Mouse (Mus musculus): ENCODE measurements around the gene Zscan21. TPM values are rescaled to one million over a fixed set of nuclear protein-coding genes. Genes with fewer than 3 reads are reported as not detected.

Gene Zscan21
- polyA plus RNA-seq, 1 experiment from 2014 or later: 65.1 TPM

- WGBS: 74% methylated on average over 4 of the region's 4 CpGs
- Histone ChIP-seq H3K9ac (ENCODE audit: low read depth, low read length) (no peak overlapping the region), H3K27ac (ENCODE audit: low read depth, low read length) (no peak overlapping the region), H3K4me1 (ENCODE audit: control insufficient read depth, insufficient read depth, low read length) (no peaks in the 10 kb centered on the region), H3K36me3 (ENCODE audit: control insufficient read depth, insufficient read depth, low read length) (peaks cover 23% of the 10 kb centered on the region), H3K4me2 (replicated peaks; ENCODE audit: low read depth, low read length) (no peak overlapping the region), H3K27me3 (ENCODE audit: control insufficient read depth, insufficient read depth, low read length) (no peaks in the 10 kb centered on the region), H3K4me3 (ENCODE audit: low read length) (no peak overlapping the region), H3K9me3 (ENCODE audit: control insufficient read depth, low read length) (no peaks in the 10 kb centered on the region)
- ATAC-seq (ENCODE audit: low FRiP score, low TSS enrichment): no peak
Measured at GRCm38 (mm10) chr5:138138585-138138984, 21.9 kb downstream of the Zscan21 start.

GRCm38 (mm10) chr5:138154390-138154789, 37.7 kb downstream of the Zscan21 start:
- H3K4me1 ChIP-seq (ENCODE audit: control insufficient read depth, insufficient read depth, low read length): no peaks in the 10 kb centered on the region
- H3K36me3 ChIP-seq (ENCODE audit: control insufficient read depth, insufficient read depth, low read length): peaks cover 25% of the 10 kb centered on the region
- peak overlapping the region; percentile 70 for H3K4me2 ChIP-seq (replicated peaks; ENCODE audit: low read depth, low read length)
- no peak for ATAC-seq (ENCODE audit: low FRiP score, low TSS enrichment)
- H3K4me3 ChIP-seq (ENCODE audit: low read length): peak overlapping the region; percentile 63; the same call in 1 of the 2 replicates
- no peaks in the 10 kb centered on the region for H3K9me3 ChIP-seq (ENCODE audit: control insufficient read depth, low read length)
- 80% methylated on average over 3 of the region's 3 CpGs for whole genome bisulfite sequencing
- peak overlapping the region; percentile 81; the same call in 1 of the 2 replicates for H3K9ac ChIP-seq (ENCODE audit: low read depth, low read length)
- no peak overlapping the region for H3K27ac ChIP-seq (ENCODE audit: low read depth, low read length)
- no peaks in the 10 kb centered on the region for H3K27me3 ChIP-seq (ENCODE audit: control insufficient read depth, insufficient read depth, low read length)

- H3K9me3 ChIP-seq (ENCODE audit: control insufficient read depth, low read length): no peaks in the 10 kb centered on the region
- WGBS: under 1% methylated on average over 31 of the region's 31 CpGs
- peak; percentile 96 for ATAC-seq (ENCODE audit: low FRiP score, low TSS enrichment)
Measured at GRCm38 (mm10) chr5:138155443-138155976, 38.8 kb downstream of the Zscan21 start, which contains the start of gene Zfp113. Zfp113 (minus strand) TSS chr5:138155744.

GRCm38 (mm10) chr5:138160224-138160762, 43.6 kb downstream of the Zscan21 start:
- no peaks in the 10 kb centered on the region for H3K27me3 ChIP-seq (ENCODE audit: control insufficient read depth, insufficient read depth, low read length)
- no peaks in the 10 kb centered on the region for H3K9me3 ChIP-seq (ENCODE audit: control insufficient read depth, low read length)
- H3K9ac ChIP-seq (ENCODE audit: low read depth, low read length): peak overlapping the region; percentile 89; the same call in 1 of the 2 replicates
- peaks cover 28% of the 10 kb centered on the region for H3K36me3 ChIP-seq (ENCODE audit: control insufficient read depth, insufficient read depth, low read length)
- no peak for ATAC-seq (ENCODE audit: low FRiP score, low TSS enrichment)
- peak overlapping the region; percentile 84; the same call in 1 of the 2 replicates for H3K4me3 ChIP-seq (ENCODE audit: low read length)
- no peak overlapping the region for H3K27ac ChIP-seq (ENCODE audit: low read depth, low read length)
- WGBS: 63% methylated on average over 7 of the region's 7 CpGs
- peaks cover 11% of the 10 kb centered on the region; the same call in 1 of the 2 replicates for H3K4me1 ChIP-seq (ENCODE audit: control insufficient read depth, insufficient read depth, low read length)
- H3K4me2 ChIP-seq (replicated peaks; ENCODE audit: low read depth, low read length): peak overlapping the region; percentile 71

More at GRCm38 (mm10) chr5:138155443-138155976, 38.8 kb downstream of the Zscan21 start, which contains the start of gene Zfp113:
- peaks cover 21% of the 10 kb centered on the region for H3K36me3 ChIP-seq (ENCODE audit: control insufficient read depth, insufficient read depth, low read length)
- H3K4me2 ChIP-seq (replicated peaks; ENCODE audit: low read depth, low read length): peak within 1 kb of the TSS; percentile 70
- no peaks in the 10 kb centered on the region for H3K27me3 ChIP-seq (ENCODE audit: control insufficient read depth, insufficient read depth, low read length)
- peak within 1 kb of the TSS; percentile 83 for H3K27ac ChIP-seq (ENCODE audit: low read depth, low read length)
- H3K4me3 ChIP-seq (ENCODE audit: low read length): peak within 1 kb of the TSS; percentile 63
- no peaks in the 10 kb centered on the region for H3K4me1 ChIP-seq (ENCODE audit: control insufficient read depth, insufficient read depth, low read length)
- peak within 1 kb of the TSS; percentile 81 for H3K9ac ChIP-seq (ENCODE audit: low read depth, low read length)

GRCm38 (mm10) chr5:138160842-138161665, 44.4 kb downstream of the Zscan21 start, which contains the start of gene Cops6:
Cops6 (plus strand) TSS chr5:138161071.
- peak within 1 kb of the TSS; percentile 89 for H3K9ac ChIP-seq (ENCODE audit: low read depth, low read length)
- under 1% methylated on average over 42 of the region's 42 CpGs for WGBS
- peaks cover 11% of the 10 kb centered on the region; the same call in 1 of the 2 replicates for H3K4me1 ChIP-seq (ENCODE audit: control insufficient read depth, insufficient read depth, low read length)
- no peaks in the 10 kb centered on the region for H3K9me3 ChIP-seq (ENCODE audit: control insufficient read depth, low read length)
- peak within 1 kb of the TSS; percentile 84 for H3K4me3 ChIP-seq (ENCODE audit: low read length)
- peak within 1 kb of the TSS; percentile 71 for H3K4me2 ChIP-seq (replicated peaks; ENCODE audit: low read depth, low read length)
- H3K36me3 ChIP-seq (ENCODE audit: control insufficient read depth, insufficient read depth, low read length): peaks cover 36% of the 10 kb centered on the region
- H3K27me3 ChIP-seq (ENCODE audit: control insufficient read depth, insufficient read depth, low read length): no peaks in the 10 kb centered on the region
- peak; percentile 94 for ATAC-seq (ENCODE audit: low FRiP score, low TSS enrichment)
- peak within 1 kb of the TSS; percentile 25; the same call in 1 of the 2 replicates for H3K27ac ChIP-seq (ENCODE audit: low read depth, low read length)

- 66% methylated on average over 6 of the region's 6 CpGs for WGBS
- peaks cover 55% of the 10 kb centered on the region for H3K36me3 ChIP-seq (ENCODE audit: control insufficient read depth, insufficient read depth, low read length)
- no peak overlapping the region for H3K4me3 ChIP-seq (ENCODE audit: low read length)
- H3K4me1 ChIP-seq (ENCODE audit: control insufficient read depth, insufficient read depth, low read length): peaks cover 11% of the 10 kb centered on the region; the same call in 1 of the 2 replicates
- no peaks in the 10 kb centered on the region for H3K9me3 ChIP-seq (ENCODE audit: control insufficient read depth, low read length)
- H3K9ac ChIP-seq (ENCODE audit: low read depth, low read length): no peak overlapping the region
- ATAC-seq (ENCODE audit: low FRiP score, low TSS enrichment): no peak
- H3K27ac ChIP-seq (ENCODE audit: low read depth, low read length): no peak overlapping the region
- no peak overlapping the region for H3K4me2 ChIP-seq (replicated peaks; ENCODE audit: low read depth, low read length)
- no peaks in the 10 kb centered on the region for H3K27me3 ChIP-seq (ENCODE audit: control insufficient read depth, insufficient read depth, low read length)
Measured at GRCm38 (mm10) chr5:138163046-138163445, 46.3 kb downstream of the Zscan21 start.

- Histone ChIP-seq H3K4me2 (replicated peaks; ENCODE audit: low read depth, low read length) (no peak overlapping the region), H3K9ac (ENCODE audit: low read depth, low read length) (no peak overlapping the region), H3K36me3 (ENCODE audit: control insufficient read depth, insufficient read depth, low read length) (peaks cover 61% of the 10 kb centered on the region), H3K9me3 (ENCODE audit: control insufficient read depth, low read length) (no peaks in the 10 kb centered on the region), H3K4me3 (ENCODE audit: low read length) (no peak overlapping the region), H3K27ac (ENCODE audit: low read depth, low read length) (no peak overlapping the region), H3K4me1 (ENCODE audit: control insufficient read depth, insufficient read depth, low read length) (peaks cover 11% of the 10 kb centered on the region; the same call in 1 of the 2 replicates), H3K27me3 (ENCODE audit: control insufficient read depth, insufficient read depth, low read length) (no peaks in the 10 kb centered on the region)
- 72% methylated on average over 10 of the region's 10 CpGs for WGBS
- no peak for ATAC-seq (ENCODE audit: low FRiP score, low TSS enrichment)
Measured at GRCm38 (mm10) chr5:138163610-138164009, 46.9 kb downstream of the Zscan21 start.

- Histone ChIP-seq H3K9ac (ENCODE audit: low read depth, low read length) (no peak overlapping the region), H3K27me3 (ENCODE audit: control insufficient read depth, insufficient read depth, low read length) (no peaks in the 10 kb centered on the region), H3K4me1 (ENCODE audit: control insufficient read depth, insufficient read depth, low read length) (peaks cover 19% of the 10 kb centered on the region), H3K9me3 (ENCODE audit: control insufficient read depth, low read length) (no peaks in the 10 kb centered on the region), H3K36me3 (ENCODE audit: control insufficient read depth, insufficient read depth, low read length) (peaks cover 74% of the 10 kb centered on the region), H3K27ac (ENCODE audit: low read depth, low read length) (no peak overlapping the region), H3K4me3 (ENCODE audit: low read length) (no peak overlapping the region), H3K4me2 (replicated peaks; ENCODE audit: low read depth, low read length) (no peak overlapping the region)
- no peak for ATAC-seq (ENCODE audit: low FRiP score, low TSS enrichment)
- WGBS: 68% methylated on average over 8 of the region's 8 CpGs
Measured at GRCm38 (mm10) chr5:138165594-138165993, 48.9 kb downstream of the Zscan21 start.

Data from kidney, embryonic 14.5 days (tissue).